Mouse (Mus musculus): Measurements from ENCODE around the gene Prap1.
A peak's percentile ranks its signal among the peaks of the same experiment; 100 is the strongest.

Gene Prap1

DNA sequence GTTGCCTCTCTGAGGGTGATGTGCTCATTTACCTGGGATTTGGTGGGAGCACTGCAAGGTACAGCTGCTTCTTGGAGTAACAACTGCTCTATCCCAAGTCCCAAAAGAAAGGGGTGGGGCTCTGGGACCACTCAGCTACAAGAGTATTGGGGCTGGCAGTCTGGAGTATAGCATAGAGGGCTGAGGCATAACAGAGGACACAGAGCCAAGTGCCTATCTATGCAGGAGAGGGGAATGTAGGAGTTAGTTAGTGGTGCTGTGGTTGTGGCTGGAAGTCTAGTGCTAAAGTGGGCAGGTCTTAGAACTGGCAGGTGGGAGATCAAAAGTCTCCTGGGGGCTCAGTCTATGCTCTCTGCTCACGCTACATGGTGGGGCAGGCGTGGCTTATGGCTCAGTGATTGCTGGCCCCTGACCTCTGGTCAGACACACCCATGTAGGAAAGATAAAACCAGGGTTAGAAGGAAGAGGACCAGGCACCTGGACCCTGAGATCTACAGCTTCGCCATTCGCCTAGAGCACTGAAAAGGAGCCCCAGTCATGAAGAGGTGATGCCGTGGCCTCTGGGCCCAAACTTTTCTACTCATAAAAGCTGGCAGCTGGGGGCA, at the start of gene Prap1:
Gene Prap1, plus strand, starts transcription at position 472 of the 605 bp plus-strand sequence.
- DNase-seq: no peak

GRCm38 (mm10) chr7:140045546-140045945, 47.6 kb upstream of the Prap1 start:
- DNase-seq: no peak

DNA sequence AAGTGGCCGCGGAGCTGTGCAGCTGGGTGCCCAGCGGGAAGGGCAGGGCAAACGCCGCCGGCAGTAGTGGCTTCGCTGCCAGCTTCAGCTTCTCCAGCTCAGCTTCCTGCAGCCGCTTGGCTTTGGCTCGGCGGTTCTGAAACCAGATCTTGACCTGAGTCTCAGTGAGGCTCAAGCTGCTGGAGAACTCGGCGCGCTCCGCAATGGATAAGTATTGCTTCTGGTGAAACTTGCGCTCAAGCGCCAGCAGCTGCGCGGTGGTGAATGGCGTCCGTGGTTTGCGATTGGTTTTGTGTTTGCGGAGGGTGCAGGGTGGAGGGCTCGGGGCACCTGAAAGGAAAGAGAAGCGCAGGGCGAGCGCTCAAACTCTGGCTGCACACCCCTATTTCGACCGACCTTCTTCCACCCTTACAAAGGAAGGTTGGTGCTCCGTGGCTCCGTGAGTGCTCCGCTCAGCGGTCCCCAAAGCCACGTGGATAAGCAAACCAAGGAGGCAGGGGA, 45.3 kb upstream of the Prap1 start:
- no peak for DNase-seq

- no peak for DNase-seq
Observed at GRCm38 (mm10) chr7:140048361-140049114, 44.7 kb upstream of the Prap1 start, which contains the start of gene Msx3. TSS of gene Msx3 (minus strand) at chr7:140049089.

- no peak for DNase-seq
Observed at GRCm38 (mm10) chr7:140049115-140049689, 44.0 kb upstream of the Prap1 start.

- no peak for DNase-seq
Observed at GRCm38 (mm10) chr7:140054124-140054523, 39.1 kb upstream of the Prap1 start.

- DNase-seq: no peak
Observed at GRCm38 (mm10) chr7:140057413-140058407, 35.5 kb upstream of the Prap1 start.

DNA sequence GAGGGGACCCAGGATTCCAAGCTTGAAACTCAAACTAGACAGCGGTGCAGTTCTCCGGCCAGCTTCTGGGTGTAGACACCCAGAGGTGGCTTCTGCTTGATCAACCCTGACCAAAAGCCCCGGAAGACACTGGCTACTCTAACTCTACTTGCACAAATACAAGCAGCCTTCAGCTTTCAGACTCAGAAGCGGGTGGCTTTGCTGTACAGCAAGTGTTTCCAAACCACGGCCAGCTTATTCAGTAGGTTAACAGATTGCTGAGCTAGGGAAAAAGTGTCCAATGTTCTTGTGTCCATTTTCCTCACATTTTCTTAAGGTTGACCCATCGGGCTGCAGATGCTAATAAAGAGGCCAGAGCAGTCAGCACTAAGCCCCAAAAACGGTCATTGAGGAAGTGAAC, 34.7 kb upstream of the Prap1 start:
- DNase-seq: no peak

DNA sequence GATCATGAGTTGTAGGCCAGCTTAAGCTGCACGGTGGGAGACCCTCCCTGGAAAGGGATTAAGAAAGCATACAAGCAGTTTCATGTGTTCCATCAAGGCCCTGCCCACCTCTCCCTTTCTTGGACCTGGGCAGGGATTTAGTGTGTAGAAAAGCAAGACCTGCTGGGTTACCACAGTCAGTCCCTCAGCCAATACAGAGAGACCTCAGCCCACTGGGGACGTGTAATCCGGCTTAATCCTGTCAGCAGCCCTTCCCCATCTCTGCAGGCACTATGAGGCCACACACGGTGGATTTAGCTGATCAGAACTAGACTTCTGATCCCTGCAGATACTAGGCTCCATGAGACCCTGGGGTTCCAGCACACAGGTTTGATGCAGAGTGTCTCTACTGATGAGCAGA, 33.6 kb upstream of the Prap1 start:
- no peak for DNase-seq

GRCm38 (mm10) chr7:140060936-140061831, 32.0 kb upstream of the Prap1 start:
- DNase-seq: peak; percentile 23 to 32

- no peak for DNase-seq
Observed at GRCm38 (mm10) chr7:140061832-140062130, 31.4 kb upstream of the Prap1 start.

- DNase-seq: peak in 1 of 2 experiments; percentile 34
Observed at GRCm38 (mm10) chr7:140062307-140062706, 30.9 kb upstream of the Prap1 start.

DNA sequence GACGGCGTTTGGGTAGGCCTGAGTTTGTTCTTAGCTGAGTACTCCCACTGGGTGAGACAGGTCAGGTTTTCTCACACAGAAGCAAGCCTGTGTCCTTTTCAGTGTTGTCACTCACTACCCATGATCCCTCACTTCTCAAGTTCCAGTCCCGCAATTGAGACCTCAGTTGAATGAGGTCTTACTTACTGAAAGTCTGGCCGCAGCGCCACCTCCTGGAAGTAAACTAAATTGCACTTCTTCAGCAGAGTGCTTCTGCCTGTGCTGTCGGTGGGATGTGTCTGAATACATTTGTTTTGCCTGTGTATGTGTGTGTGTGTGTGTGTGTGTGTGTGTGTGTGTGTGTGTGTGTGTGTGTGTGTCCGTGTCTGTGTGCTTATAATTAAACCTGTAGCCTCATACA, 30.1 kb upstream of the Prap1 start:
- DNase-seq: peak; percentile 72 to 74

- DNase-seq: no peak
Observed at GRCm38 (mm10) chr7:140067397-140067796, 25.8 kb upstream of the Prap1 start.

DNA sequence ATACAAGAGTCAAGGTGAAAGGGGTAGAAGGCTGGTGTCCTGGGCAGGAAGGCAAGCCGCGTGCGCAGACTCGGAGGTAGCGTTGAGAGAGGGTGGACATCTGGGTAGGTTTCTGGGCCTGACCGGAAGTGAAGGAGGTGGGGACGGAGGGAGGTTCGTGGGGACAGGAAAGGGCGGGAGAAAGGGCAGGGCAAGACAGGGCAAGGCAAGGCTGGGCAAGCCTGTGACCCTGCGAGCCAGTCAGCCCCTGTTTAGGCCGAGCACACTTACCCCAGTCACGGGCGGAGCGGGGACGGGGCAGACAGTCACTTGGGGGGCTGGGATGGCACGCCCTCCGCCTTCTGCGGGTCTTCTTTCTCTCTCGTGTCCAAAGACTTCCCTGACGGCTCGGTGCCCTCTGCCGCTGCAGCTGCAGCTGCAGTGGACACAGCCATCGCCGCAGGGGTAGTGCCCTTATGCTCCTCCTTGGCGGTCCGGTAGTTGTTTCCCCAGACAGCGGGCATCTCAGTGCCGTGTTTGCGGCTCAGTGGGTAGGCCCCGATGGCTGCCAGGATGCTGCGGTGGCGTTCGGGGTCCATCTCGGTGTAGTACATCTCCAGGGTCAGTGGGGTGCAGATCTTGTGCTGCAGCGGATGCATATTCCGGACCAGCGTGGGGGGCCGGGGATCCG, 23.0 kb upstream of the Prap1 start:
- DNase-seq: no peak

DNA sequence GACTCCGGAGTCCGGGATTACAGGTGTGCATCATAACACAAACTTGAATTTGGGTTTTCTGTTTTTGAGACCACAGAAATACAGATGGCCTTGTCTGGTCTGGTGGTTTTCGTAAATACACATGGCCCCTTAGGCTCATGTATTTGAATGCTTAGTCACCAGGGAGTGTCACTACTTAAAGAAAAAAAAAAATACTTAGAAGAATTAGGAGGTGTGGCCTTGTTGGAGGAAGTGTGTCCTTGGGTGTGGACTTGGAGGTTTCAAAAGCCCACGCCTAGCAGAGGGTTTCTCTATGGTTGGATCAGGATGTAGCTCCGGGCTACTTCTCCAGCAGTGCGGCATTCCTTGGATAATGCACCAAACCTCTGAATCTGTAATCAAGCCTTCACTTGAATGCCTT, 15.5 kb upstream of the Prap1 start:
- no peak for DNase-seq

DNA sequence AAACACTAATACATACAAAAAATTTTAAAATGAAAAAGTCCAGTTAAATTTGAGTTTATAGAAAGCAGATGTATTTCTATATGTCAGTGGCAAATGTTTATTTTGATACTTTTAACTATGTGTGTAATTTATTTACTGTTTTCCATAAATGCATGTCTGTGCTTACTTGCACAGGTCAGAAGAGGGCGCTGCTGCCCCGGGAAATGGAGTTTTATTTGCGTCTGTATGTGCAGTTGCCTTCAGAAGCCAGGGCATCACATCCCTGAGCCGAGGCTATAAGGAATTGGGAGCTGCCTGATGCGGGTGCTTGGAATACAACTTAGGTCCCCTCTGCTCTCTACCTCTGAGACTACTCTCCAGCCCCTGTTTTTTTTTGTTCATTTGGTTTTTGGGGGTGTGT, 14.5 kb upstream of the Prap1 start:
- peak; percentile 78 to 90 for DNase-seq

- DNase-seq: peak; percentile 94 to 98
Observed at GRCm38 (mm10) chr7:140080503-140081156, 12.6 kb upstream of the Prap1 start.

DNA sequence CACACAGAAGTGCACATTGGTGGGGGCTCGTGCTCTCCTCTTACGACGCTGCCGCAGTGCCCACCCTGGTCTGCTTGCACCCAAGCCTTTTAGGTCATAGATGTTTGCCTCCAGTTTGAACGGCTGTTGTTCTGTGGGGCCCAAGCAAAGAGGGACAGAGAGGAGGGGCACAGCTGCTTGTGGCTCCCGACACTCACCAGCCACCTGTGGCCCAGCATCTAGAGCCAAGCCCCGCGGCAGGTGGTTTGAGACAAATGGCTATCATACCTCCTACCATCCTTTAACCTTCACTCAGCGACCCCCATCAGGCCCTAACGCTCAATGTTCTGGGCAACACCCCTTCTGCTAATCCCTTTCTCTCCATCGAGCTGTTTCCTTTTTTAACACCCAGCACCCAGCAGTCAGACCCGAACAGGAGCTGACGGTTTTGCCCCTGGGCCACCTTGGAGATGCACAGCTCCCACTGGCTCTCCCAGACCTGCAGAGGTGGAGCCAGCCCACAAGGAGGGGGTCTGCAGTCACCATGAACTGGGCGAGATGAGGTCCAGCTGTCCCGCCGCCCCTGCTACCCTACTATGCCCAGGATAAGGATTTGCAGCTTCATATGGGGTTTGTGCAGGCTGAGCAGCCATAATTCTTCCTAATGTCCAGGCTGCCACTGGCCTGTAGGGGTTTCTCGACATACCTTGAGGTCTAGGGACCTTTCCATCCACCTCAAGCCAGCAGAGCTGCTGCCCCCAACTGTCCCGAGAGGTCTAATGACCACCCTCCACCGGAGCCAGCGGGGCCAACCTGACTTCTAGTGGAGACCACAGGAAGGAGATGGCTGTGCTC, 11.6 kb upstream of the Prap1 start:
- DNase-seq: peak; percentile 62 to 70

GRCm38 (mm10) chr7:140082242-140082678, 10.9 kb upstream of the Prap1 start, which contains the start of gene Caly:
TSS of gene Caly (minus strand) at chr7:140082548.
- DNase-seq: peak; percentile 81 to 86
